Mouse (Mus musculus) ES-Bruce4 (cell line): ENCODE measurements around the gene Usp8.

Experiments
- CTCF ChIP-seq: IDR thresholded peaks from one replicate; pipeline ENCODE4 v1.8.1; 2011; ENCODE audit warnings: low read depth, low read length
- POLR2A ChIP-seq: IDR thresholded peaks from one replicate; pipeline ENCODE4 v1.8.1; 2011; ENCODE audit warnings: low read length; ENCODE audit not compliant: insufficient read depth

- TF ChIP-seq CTCF (no peak), POLR2A (no peak)
Observed at GRCm38 (mm10) chr2:126792611-126793010, 85.5 kb downstream of the Usp8 start.
